Mouse (Mus musculus) frontal cortex, postnatal 36 days (tissue): Measurements from ENCODE around the gene Pdcl2.

ENCODE experiments used
- DNase-seq, 2 experiments: peaks; one replicate each; pipeline ENCODE4 v3.0.0; 2022; ENCODE audit warnings: low spot score in 2 of 2

Pdcl2 gene

DNA sequence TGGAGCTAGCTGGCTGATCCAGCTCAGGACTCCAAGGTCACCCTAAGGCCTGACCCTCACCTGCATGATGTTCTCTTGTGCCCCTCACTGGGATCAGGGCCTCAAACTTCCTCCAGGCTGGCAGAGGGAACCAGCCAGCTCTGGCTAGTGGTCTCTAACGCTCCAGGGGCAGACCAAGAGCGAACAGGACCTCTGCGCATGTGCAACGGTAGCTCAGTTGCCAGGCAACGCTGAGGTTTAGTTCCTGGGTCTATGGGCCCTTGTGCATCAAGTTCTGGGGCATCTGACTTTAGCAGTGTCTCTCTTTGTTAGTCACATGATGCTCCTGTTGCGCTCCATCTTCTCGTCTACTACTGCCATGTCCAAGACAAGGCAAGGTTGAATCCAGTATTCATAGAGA lies at the start of gene Pdcl2:
TSS of gene Pdcl2 (minus strand) at position 204 of the 400 bp plus-strand sequence.
- no peak for DNase-seq

DNA sequence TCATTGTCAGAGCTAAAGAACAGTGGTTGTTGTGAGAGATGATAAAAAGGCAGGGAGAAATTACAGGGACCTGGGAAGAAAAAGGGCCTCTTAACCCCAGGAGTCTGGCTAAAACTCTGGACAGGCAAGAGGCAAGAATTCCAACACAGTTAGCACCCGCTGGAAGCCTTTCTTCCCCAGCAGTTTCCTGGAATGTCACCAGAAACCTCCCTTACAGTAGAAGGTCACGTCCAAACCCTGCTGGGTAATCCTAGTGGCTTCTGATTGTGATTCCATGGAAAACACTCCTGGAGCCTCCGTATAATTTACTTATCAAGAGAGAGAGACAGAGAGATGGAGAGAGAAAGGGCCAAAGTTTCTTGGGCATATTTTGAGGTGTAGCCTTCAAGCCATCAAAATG lies 48.3 kb upstream of the Pdcl2 start:
- no peak for DNase-seq

DNA sequence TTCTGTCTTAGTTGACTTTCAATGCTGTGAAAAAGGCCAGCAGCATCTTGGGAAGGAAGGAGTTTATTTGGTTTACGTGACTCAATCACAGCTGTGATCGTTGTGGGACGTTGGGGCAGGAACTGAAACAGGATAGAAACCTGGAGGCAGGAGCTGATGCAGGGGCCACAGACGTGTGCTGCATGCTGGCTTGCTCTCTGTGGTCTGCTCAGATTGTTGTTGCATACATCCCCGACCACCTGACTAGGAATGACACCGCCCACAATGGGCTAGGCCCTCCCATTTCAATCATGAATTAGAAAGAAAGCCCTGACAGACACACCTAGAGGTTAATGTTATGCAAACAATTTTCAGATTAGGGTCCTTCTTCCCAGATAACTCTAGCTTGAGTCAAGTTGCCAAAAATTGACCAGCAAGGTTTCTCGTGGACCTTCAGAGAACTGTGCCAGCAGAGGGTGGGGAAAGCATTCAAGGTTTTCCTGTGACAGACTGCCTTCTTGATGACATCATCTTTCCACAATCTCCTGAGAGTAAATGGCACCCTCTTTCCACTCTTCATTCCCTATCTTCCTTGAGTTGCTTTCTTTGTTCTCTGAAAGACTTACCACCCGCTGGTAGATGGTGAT lies 38.4 kb upstream of the Pdcl2 start:
- no peak for DNase-seq

DNA sequence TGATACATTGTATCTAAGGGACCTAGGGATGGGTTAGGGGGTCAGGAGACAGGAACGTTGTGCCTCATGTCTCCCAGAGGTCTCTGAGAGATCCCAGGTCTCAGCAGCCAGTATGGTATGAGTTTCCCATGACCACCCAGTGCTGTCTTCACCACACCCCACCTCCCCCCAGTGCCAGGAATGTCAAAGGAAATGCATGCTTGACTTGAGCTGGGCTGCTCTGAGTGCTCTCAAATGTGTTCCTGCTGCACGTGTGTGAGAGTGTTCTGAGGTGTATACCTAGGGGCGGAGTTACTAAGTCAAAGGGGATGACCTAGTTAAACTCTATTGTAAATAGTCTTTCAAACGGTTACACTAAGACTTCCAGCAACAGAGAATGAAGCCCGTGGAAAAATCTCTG lies 34.5 kb upstream of the Pdcl2 start:
- no peak for DNase-seq

DNA sequence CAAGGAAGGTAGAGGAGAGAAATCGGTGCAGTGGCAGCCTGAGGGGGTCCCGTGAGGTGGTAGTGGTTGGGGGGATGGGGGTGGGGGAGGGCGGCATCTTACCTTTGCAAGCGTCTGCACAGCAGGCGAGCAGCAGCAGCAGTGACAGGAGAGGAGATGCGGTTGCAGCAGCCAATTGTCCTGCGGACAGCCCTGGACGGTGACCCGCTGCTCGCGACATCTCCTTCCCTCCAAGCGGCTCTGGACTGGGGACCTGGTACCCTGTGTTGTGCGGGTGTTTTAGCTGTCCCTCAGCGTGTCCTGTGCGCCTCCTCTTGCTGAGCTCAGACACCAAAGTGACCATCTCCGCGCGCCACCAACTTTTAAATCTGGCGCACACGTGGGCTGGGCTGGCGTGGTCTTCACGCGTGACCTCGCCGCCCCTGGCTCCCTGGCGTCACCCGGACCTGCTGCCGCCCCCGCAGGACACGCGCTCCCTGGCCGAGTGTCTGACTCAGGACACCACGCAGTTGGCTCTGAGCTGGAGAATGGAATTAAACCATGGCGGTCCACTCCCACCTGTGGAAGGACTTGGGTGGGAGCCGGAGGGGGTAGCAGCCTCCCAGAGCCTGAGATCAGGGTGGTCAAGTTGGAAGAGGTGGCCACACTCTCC lies 32.6 kb upstream of the Pdcl2 start, which contains the start of gene Nmu:
TSS of gene Nmu (minus strand) at position 336 of the 652 bp plus-strand sequence.
- DNase-seq: no peak

DNA sequence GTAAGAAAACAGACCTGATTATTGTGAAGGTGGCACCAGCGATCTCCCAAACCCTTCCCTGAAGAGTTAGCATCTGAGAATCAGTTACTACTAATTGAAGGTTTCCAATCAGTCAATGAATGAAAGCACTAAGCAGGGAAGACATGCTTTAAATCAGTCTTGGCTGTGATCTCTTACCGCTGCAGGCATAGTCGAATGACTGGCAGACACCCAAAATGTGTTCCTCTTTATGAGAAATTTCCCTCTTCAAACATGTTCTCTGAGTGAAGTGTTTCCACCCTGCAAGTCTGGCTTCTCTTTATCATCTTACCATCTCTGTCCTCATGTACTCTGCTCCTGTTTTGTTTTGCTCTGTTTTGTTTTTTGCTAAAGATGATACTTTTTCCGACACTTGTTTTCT lies 29.8 kb upstream of the Pdcl2 start:
- no peak for DNase-seq

DNA sequence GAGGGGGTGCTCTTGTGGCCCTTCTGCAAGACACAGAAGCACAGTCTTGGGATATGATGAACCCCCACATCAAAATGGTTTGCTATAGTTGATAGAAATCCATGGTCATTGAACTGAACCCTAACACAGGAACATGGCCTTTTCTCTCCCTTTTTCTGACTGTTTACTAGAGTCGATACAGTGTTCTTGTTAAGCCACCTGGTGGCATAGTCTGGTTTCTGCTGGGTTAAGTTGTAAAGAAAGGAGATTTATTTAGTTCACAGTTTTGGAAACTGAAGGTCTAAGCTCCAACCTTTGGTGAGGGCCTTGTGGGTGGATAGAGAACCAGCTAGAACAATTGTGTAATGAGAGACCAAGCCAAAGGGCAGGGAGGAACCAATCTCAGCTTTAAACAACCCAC lies 29.1 kb upstream of the Pdcl2 start:
- DNase-seq: no peak

DNA sequence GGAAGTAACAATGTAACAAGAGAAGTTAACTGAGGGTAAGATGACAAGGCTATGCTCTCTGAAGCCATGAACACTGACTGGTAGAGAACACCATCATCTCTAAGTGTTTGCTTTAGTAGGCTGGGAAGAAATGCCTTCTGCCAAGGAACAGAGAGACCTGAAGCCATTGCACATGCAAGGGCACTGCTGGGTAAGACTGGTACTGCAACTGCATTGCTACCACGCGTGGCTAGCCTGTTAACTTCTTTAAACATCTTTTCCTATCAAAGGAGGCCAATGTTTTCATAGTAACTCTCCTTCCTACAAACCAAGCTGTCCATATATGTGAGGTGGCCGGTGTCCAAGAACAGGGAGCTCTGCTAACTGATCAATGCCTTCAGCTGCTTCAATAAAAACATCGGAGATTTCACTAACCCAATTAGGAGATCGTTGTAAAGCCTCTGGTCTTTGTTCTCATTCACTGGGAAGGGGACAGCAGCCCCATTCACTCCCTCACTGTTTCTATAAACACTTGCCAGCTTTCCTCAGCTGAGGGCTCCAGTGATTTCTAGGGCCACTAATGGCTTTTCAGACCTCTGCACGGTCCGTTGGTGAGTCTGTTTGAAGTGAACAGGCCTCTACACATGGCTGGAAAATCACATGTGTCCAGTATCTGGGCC lies 21.1 kb upstream of the Pdcl2 start:
- DNase-seq: no peak

DNA sequence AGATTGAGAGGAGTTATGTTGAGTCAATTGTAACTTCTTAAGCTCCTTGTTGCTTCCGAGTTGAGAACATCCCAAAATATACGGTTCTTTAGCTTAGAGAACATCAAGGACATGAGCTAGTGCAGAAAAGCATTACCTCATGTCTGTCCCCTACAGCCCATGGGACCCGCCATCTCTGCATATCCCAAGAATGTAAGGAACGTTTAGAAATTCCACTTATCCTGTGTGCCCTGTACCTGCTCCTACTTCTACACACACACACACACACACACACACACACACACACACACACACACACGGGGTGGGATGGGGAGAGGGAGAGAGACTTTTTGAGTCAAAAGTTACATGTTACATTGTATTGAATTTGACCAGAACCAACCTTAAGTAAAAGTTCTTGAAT lies 20.6 kb upstream of the Pdcl2 start:
- DNase-seq: no peak

DNA sequence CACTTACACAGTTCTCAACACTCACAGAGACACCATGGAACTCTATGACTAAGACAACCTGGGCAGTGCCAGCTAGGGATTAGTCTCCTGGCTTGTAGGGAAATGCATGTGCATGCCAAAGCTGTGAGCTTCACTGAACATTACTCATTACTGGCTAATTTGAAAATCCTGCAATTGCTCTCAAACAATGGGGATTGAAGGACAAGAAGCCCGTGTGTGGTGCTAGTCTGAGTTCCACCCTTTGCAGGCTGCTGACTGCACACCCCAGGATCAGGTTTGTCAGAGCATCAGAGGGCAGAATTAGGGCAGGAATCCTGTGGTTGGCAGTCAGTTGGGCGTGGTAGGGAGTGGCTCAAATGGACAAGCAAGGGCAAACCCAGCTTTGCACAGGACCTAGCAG lies 15.2 kb upstream of the Pdcl2 start:
- DNase-seq: peak; percentile 9 to 43

DNA sequence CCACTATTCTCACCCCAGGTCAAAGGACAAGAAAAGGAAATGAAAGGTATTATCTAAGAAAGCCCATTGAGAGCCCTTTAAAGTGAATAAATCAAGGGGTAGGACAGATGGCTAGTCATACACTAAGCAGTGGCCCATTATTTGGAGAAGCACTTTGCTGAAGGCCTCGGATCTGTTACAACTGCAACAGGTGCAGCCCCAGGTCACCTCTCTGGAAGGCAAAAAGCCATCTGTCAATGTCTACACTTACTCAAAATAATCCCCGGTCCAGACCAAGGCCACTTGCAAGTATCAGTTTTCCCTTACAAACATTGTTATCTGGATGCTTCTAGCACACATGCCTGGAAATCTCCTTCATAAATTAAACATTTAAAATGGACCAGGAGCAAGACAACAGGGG lies 10.0 kb upstream of the Pdcl2 start:
- DNase-seq: no peak

DNA sequence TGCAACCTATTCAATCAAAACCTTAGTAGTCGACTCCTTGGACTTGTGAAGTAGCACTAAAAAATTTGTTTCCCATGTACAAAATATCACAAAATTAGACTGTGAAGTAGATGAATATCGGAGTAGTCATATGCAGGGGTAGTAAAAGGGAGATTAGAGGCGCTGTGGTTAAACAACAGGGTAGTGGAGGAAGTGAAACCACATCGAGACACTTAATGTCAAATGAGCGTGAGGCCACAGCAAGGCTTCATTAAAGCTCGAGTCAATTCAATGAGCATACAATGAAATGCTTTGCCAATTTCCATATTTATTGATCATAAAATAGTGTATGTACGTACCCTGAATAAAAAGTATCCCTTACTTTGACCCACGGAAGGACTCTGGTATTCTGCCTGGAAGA lies 6.1 kb upstream of the Pdcl2 start:
- DNase-seq: no peak

DNA sequence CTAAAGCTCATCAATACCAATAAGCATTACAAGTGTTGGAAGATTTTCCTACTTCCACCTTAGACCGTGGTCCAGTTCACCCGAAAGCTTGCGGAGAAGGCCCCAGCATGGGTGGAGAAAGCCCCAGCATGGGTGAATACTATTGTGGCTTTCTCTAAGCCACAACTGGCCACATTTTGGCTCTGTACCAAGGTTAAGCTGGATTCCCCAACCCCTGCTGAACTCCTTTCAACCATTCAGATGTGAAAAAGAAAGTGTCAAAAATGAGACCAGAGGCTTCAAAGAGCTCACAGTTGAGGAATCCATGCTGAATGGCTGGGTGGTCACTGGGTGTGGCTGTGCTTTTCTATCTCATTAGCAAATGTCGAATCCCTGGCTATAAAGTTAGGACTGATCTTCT lies 2.9 kb upstream of the Pdcl2 start:
- DNase-seq: no peak

DNA sequence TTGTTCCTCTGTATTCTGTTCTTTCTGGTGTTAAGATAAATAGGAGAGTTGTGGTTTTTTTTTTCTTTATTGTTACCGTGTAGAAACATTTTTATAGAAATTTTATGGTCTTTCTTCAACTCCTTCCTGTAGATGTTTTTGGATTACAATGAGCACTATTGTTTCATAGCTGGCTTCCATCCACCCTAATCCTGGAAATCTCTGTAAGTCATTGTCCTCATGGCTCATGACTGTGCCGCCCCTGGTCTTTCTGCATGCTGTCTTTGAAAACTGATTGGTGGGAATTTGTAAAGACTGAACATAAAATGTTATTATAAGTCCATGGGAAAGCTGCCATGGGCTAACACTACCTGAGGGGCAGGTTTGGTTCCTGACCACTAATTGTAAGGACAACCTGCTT lies 3.7 kb downstream of the Pdcl2 start:
- DNase-seq: no peak

DNA sequence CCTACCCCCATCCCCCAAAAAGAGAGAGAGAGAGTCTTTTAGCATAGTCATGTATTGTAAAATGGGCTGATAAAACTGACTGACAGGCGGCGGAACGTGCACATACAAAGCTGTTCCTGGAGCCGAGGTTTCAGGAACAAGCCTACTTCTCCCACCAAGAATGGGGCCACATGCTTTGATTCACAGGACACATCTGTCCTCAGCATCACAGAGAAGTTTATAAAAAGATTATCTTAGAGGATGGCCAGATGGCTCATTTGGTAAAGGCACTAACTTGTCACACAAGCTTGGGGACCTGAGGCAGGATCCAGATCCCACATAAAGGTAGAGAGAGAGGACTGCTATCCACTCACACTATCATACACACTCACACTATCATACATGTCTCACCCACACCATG lies 5.8 kb downstream of the Pdcl2 start:
- DNase-seq: peak in 1 of 2 experiments; percentile 23

DNA sequence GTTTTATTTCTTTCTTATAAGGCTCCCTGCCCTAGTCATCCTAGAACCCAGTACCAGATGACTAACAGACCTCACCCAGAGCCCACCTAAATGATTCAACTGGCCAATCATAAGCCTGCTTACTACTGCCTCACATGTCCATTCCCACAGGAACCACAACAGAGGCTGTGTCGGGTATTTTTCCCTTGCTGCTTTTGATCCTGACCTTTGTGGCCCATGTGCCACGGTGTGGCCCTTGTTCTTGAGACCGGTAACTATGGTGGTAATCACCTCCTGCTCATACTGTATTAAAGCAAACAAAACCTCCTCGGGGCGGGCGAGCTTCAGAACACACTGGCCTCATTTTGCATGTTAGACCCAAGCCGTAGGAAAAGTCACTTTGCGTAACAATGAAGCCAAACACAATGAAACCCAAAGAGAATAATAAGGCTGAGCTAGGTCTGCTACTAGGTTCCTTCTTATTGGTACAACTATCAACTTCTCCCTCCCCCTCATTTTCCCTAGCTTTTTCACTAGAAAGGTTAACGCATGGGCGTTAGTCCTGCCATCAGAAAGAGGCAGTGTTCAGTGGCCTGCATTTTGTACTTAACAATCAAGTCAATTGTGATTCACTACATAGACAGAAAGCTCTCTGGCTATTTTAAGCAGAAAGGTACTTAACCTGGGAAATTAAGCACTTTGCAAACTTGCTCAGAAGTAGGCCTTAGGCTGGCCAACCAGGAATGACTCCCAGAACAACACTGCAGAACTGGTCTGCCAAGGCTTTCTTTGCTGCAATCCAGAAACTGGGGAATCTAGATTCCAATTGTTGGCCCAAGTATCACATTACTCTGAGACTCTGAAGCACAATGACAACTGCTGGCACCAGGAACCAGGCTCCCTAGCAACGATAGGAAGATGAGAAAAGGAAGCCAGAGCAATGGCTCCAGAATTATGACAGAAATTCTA lies 9.4 kb downstream of the Pdcl2 start:
- no peak for DNase-seq

DNA sequence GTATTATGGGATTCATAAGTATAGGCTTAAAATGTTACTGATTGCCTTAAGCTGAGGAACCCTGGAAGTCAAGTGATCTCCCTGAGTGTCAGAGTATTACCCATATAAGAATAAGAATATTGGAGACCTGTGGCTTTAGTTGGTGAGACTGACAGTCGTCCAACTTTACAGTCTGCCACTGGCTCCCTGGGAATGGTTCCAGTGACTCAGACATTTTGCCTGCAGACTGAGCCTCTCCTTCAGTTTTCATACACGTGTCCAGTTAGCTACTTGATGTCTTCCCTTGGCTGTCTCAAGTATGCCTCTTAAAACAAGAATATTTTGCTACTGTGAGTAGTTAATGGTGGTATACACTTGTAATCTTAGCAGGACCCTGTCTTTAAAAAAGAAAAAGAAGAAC lies 22.8 kb downstream of the Pdcl2 start:
- no peak for DNase-seq

DNA sequence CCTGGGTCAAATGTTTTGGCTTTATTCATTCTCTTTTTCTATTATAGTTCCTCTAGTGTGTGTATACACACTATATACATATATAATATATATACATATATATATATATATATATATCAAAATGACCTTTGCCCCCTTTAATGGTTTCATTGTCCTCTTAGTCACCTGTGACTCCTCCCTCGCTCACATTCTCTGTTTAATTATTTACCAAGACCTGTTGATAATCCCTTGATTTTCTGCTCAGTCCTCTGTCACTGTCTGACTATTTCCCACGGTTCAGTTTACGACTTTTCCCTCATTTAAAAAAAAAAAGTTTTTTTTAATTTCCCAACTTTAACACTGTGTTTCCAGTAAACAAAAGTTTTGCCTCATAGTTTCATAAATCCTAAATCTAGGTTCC lies 24.7 kb downstream of the Pdcl2 start:
- DNase-seq: no peak

DNA sequence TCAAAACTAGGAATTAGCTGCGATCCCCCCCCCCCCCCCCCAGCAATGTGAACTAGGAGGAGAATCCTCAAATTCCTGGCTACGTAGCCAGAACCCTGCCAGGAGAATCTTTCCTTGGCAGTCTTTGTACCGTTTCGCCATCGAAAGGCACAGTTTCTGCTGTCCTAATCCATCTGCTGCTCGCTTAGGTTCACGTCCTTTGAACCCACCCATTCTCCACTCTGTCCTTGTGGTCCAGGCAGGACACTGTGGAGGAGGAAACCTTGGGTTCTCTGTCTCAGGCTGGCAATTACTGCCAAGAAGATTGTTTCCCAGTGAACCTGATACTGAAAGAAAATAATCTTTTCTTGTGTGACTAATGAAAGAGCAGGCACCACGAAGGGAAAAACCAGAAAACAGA lies 25.3 kb downstream of the Pdcl2 start:
- no peak for DNase-seq

DNA sequence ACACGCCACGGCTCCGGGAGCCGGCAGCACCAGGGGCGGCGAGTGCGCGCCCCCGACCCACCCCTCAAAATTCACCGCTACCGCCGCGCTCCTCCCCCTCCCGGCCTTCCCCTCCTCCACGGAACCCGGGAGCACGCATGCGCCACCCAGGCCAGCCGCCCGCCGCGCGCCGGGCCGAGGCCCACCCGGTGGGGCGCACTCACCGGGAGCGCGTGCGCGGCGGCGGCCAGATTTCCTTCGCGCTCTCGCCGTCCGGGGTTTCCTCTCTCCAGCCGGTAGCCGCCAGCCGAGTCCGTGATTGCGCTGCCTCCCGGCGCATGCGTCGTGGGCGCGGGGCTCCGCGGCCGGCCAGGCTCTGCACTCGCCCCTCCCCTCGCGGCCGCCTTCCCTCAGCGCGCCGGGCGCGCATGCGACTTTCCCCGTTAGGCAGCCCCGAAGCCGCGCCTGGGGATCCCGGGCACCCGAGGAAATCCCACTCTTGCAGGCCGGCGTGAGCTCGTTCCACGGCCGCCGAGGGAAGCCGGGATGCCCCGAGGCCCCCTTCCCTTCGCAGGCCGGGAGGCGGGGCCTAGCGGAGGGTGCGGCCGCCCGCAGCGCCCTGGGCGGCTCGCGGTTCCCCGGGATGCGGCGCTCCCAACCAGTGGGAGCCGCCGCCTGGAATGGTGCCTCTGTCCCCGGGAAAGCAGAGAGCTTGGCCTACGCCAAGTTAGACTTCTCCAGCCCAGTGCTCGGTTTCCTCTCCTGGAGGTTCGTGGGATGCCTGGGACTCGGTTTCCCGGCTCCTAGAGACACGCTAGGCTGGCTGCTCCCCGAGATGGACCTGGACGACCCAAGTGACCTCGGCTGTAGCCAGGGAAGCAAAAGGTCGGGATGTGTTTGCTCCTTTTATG lies 26.3 kb downstream of the Pdcl2 start, which contains the start of gene Clock:
TSS of gene Clock (minus strand) at position 341 of the 890 bp plus-strand sequence.
- DNase-seq: peak; percentile 92 to 93
